Mouse (Mus musculus) forebrain, embryonic 16.5 days (tissue): ENCODE data around the gene Gmfb. TPM values are rescaled to one million over a fixed set of nuclear protein-coding genes. Genes with fewer than 3 reads are reported as not detected.
A peak's percentile ranks its signal among the peaks of the same experiment; 100 is the strongest.
"Not testable (repeated sequence)": the region's sequence is repeated elsewhere in the genome, so short reads cannot be mapped to it uniquely, and the experiment has no call there.

ENCODE experiments used
- ATAC-seq: fragments of 200-750 bp; cut with Nextera tagmentation; 2 replicates; pipeline ENCODE4 v1.8.0; 2017; ENCODE audit warnings: mild to moderate bottlenecking, moderate library complexity
- H3K27ac ChIP-seq: fragments of 300-500 bp; sonication (generic); 2 replicates; pipeline ENCODE4 v1.5.1; 2014; ENCODE audit warnings: low read length, control low read depth
- H3K27me3 ChIP-seq: fragments of 300-500 bp; sonication (generic); replicated peaks from 2 replicates; pipeline ENCODE4 v1.6.1; 2014; ENCODE audit warnings: low read length; ENCODE audit not compliant: control insufficient read depth, insufficient read depth
- H3K36me3 ChIP-seq: fragments of 300-500 bp; sonication (generic); 2 replicates; pipeline ENCODE4 v1.6.1; 2014; ENCODE audit not compliant: control insufficient read depth, insufficient read depth
- H3K4me1 ChIP-seq: fragments of 300-500 bp; sonication (generic); replicated peaks from 2 replicates; pipeline ENCODE4 v1.6.1; 2014; ENCODE audit warnings: low read length; ENCODE audit not compliant: control insufficient read depth, insufficient read depth
- H3K4me2 ChIP-seq: fragments of 300-500 bp; sonication (generic); 2 replicates; pipeline ENCODE4 v1.6.1; 2014; ENCODE audit warnings: mild to moderate bottlenecking, low read length, control low read depth
- H3K4me3 ChIP-seq: fragments of 300-500 bp; sonication (generic); replicated peaks from 2 replicates; pipeline ENCODE4 v1.5.1; 2014; ENCODE audit warnings: mild to moderate bottlenecking, low read length, control low read depth
- H3K9ac ChIP-seq: fragments of 300-500 bp; sonication (generic); replicated peaks from 2 replicates; pipeline ENCODE4 v1.6.1; 2014; ENCODE audit warnings: low read depth, low read length, control low read depth
- H3K9me3 ChIP-seq: fragments of 300-500 bp; sonication (generic); 2 replicates; pipeline ENCODE4 v1.6.1; 2016; ENCODE audit warnings: low read length; ENCODE audit not compliant: control insufficient read depth
- WGBS: fragments of 180-500 bp; shearing (Covaris S2); extraction: QIAGEN DNeasy Blood & Tissue Kit; methylation state at CpG from one replicate; pipeline ENCODE4 v1.1.7; 2014; 5-methylcytosine and 5-hydroxymethylcytosine counted together
- polyA plus RNA-seq: library from polyadenylated mRNA; unstranded; fragments of >200 nt; fragmentation: Nextera tagmentation; extraction: Ambion mirVana; gene quantifications from 2 replicates; pipeline ENCODE4 v1.2.1, GENCODE M21; 2015

Gene Gmfb
- polyA plus RNA-seq, 1 experiment from 2014 or later: 128 TPM

DNA sequence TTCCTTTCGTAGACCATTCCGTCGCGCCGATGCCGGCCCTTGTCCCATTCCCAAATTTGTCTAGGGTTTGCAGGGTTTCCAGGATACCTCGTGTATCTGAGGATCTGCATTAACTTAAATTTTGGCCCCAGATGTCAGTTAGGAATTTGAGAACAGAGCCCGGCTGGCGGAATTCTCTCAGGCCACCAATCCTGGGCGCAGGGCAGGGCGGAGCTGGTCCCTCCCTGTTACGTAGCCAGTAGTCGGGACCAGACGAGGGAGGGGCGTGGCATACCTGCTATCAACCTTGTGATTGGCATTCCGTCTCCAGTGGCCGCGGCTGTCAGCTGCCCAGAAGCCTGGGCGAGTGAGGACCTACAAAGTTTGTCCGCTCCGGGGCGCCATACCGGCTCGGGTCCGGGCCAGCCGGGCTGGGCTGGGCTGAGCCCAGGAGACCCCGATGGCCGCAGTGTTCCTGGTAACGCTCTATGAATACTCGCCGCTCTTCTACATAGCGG, 9.8 kb upstream of the Gmfb start, which contains the start of gene Cgrrf1:
Gene Cgrrf1 (plus strand): TSS at position 289 of the 497 bp plus-strand sequence.
- H3K9me3 ChIP-seq: no peaks in the 10 kb centered on the region
- no peaks in the 10 kb centered on the region for H3K27me3 ChIP-seq
- WGBS: under 1% methylated on average over 32 of the region's 32 CpGs
- peak within 1 kb of the TSS; percentile 71 for H3K9ac ChIP-seq
- H3K4me1 ChIP-seq: peaks cover 12% of the 10 kb centered on the region
- H3K36me3 ChIP-seq: no peaks in the 10 kb centered on the region
- ATAC-seq: peak; percentile 98
- peak within 1 kb of the TSS; percentile 94 for H3K4me2 ChIP-seq
- peak within 1 kb of the TSS; percentile 61 for H3K4me3 ChIP-seq
- no peak within 1 kb of the TSS for H3K27ac ChIP-seq

DNA sequence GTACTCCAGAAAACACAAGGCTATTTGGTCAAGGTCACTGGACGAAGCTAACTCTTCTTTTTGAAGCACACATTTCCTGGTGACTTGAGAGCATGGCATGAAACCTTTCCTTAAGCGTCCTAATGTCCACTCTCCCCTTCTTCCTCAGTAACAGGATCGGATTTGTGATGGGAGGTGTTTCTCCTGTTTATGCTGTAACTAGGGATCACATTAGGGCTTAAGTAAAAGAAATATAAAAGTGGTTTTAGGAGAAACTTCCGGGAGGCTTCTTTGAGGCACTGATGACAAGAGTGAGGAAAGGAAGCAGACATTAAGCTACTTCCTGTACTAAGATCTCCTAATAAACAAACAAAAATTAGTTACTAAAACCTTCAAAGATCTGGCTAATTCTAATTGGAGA, 9.3 kb upstream of the Gmfb start:
- WGBS: 6% methylated on average over 4 of the region's 4 CpGs
- H3K36me3 ChIP-seq: no peaks in the 10 kb centered on the region
- peaks cover 12% of the 10 kb centered on the region for H3K4me1 ChIP-seq
- H3K4me2 ChIP-seq: peak overlapping the region; percentile 94
- H3K9me3 ChIP-seq: no peaks in the 10 kb centered on the region
- peak overlapping the region; percentile 71 for H3K9ac ChIP-seq
- ATAC-seq: no peak
- H3K27me3 ChIP-seq: no peaks in the 10 kb centered on the region
- H3K4me3 ChIP-seq: peak overlapping the region; percentile 61
- H3K27ac ChIP-seq: no peak overlapping the region

DNA sequence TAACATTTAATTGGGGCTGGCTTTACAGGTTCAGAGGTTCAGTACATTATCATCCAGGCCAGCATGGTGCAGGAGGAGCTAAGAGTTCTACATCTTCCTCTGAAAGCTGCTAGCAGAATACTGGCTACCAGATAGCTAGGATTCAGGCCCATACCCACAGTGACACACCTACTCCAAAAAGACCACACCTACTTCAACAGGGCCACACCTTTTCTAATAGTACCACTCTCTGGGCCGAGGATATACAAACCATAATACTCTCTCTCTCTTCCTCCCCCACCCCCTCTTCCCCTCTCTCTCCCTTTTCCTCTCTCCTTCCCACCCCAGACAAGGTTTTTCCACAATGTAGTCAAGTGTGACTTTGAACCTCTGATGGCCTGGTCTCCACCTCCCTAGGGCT, 5.4 kb upstream of the Gmfb start:
- no peak overlapping the region for H3K4me3 ChIP-seq
- H3K9me3 ChIP-seq: no peaks in the 10 kb centered on the region
- no peak for ATAC-seq
- H3K9ac ChIP-seq: no peak overlapping the region
- WGBS: 81% methylated on average over 1 of the region's 1 CpGs
- no peak overlapping the region for H3K4me2 ChIP-seq
- no peaks in the 10 kb centered on the region for H3K27me3 ChIP-seq
- no peaks in the 10 kb centered on the region for H3K36me3 ChIP-seq
- peaks cover 8% of the 10 kb centered on the region for H3K4me1 ChIP-seq
- no peak overlapping the region for H3K27ac ChIP-seq

DNA sequence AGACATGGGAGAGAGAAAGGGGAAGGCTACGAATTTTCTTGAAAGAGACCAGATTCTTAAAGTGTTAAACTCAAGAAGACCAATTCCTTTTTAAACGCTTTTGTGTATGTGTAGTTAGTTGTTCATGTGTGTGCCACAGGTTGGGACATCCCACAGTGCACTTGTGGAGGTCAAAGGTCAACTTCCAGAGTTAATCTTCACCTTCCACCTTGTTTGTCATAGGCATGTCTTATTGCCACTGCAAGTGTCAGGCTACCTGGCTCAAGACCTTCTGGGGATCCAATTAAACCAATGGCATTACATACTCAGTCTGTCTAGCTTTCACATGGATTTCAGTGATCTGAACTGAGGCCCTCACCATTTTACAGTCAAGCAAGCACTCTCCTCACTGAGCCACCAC, 2.0 kb upstream of the Gmfb start:
- H3K4me1 ChIP-seq: peaks cover 18% of the 10 kb centered on the region
- no peaks in the 10 kb centered on the region for H3K9me3 ChIP-seq
- no peak overlapping the region for H3K4me3 ChIP-seq
- no peak overlapping the region for H3K9ac ChIP-seq
- H3K4me2 ChIP-seq: no peak overlapping the region
- no peaks in the 10 kb centered on the region for H3K36me3 ChIP-seq
- 85% methylated on average over 2 of the region's 2 CpGs for WGBS
- ATAC-seq: no peak
- H3K27me3 ChIP-seq: no peaks in the 10 kb centered on the region
- H3K27ac ChIP-seq: no peak overlapping the region

DNA sequence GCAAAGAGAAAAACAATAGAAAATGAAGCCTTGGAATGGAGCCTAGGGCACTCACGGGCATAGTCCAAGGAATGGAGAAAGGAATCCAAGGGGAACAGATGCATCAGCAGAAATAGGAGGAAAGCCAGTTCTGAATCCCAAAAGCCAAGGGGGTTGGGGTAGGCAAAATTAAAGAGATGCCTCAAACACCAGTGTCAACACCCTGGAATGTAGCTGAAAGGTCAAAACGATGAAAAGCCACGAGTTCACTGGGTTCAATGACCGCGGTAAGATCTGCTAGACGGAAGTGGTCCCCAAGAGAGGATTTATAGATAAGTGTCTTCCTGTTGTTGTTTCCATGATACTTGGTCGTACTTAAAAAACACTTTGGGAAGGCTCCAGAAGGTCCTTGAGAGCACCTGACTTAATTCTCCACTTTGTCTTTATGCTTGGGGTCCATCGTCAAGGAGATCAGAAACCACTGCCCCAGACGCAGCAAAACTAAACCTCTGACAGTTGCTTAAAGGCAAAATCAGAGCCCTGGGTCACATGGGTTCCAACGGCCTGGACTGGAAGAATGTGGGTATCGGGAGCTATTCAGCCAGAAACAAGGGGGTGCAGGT, 670 bp downstream of the Gmfb start:
- peak overlapping the region; percentile 96 for H3K9ac ChIP-seq
- H3K36me3 ChIP-seq: no peaks in the 10 kb centered on the region
- peak overlapping the region; percentile 79 for H3K27ac ChIP-seq
- peak; percentile 0; the same call in 1 of the 2 replicates for ATAC-seq
- H3K4me2 ChIP-seq: peak overlapping the region; percentile 89
- no peaks in the 10 kb centered on the region for H3K27me3 ChIP-seq
- H3K4me3 ChIP-seq: peak overlapping the region; percentile 98
- no peaks in the 10 kb centered on the region for H3K9me3 ChIP-seq
- WGBS: 1% methylated on average over 11 of the region's 11 CpGs
- H3K4me1 ChIP-seq: peaks cover 18% of the 10 kb centered on the region

DNA sequence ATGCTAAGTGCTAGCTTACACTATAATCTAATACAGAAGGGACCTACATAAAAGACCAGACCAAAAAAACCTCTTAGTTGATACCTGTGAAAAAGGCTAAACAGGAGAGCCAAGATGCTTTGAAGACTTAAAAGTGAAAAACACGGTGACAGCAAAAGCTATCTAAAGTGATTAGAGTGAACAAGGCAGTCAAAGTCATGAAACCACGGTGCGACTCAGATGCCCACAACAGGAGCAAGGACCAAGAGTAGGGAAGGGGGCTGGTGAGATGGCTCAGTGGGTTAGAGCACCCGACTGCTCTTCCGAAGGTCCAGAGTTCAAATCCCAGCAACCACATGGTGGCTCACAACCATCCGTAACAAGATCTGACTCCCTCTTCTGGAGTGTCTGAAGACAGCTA, 2.1 kb downstream of the Gmfb start:
- H3K4me1 ChIP-seq: peaks cover 18% of the 10 kb centered on the region
- H3K9ac ChIP-seq, H3K4me2 ChIP-seq, H3K9me3 ChIP-seq, H3K27ac ChIP-seq, H3K4me3 ChIP-seq, H3K36me3 ChIP-seq, ATAC-seq, H3K27me3 ChIP-seq: not testable (repeated sequence)
- WGBS: 94% methylated on average over 5 of the region's 6 CpGs

DNA sequence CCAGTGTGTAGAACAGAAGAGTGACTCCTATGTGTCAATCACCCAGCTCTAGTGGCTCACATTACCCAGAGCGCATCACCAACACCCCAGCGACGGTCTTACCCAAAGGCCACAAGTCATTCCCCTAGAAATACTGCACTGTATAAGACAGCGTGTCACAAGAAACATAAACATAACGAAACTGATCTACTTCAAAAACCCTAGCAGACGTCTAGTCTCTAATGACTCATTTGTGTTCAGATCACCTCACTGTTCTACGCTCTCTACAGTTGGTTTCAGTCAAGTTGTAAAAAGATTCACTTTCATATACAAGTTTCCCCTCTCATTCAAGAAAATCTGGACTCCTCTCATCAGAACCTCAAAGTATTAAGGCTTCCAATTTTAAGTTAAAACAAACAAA, 3.3 kb downstream of the Gmfb start:
- H3K4me1 ChIP-seq: peaks cover 18% of the 10 kb centered on the region
- H3K27me3 ChIP-seq: no peaks in the 10 kb centered on the region
- 93% methylated on average over 7 of the region's 7 CpGs for WGBS
- no peak overlapping the region for H3K4me2 ChIP-seq
- no peak overlapping the region for H3K9ac ChIP-seq
- H3K36me3 ChIP-seq: no peaks in the 10 kb centered on the region
- no peaks in the 10 kb centered on the region for H3K9me3 ChIP-seq
- no peak overlapping the region for H3K4me3 ChIP-seq
- no peak for ATAC-seq
- no peak overlapping the region for H3K27ac ChIP-seq

DNA sequence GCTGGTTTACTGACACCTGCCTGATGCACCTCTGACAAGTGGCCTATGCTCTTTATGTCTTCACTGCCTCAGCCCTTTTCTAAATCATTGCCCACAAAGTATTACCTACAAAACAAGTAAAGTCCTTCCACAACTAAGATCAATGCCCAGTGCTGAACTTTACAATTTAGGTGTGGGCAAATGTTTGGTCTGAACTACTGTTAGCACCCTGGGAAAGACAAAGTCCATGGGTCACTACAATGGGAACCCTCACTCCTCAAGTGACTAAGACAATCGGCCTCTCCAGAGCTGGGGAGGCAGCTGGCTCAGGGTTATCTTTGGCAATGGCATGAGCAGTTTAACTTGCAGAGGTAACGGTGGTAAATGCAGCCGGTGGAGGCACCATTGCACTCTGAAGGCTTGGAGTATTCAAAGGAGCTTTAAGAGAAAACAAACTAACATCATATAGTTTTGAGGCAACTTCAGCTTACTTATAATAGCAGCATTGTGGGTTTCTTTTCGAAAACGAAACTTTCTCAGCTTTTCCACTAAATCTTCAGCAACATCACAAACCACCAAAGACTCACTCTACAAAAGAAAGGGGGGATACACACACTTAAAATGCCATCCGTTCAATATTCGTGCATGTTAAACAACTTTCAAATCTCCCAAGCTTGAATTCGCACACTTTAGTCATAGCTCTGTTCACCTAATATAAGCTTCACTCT, 5.0 kb downstream of the Gmfb start:
- ATAC-seq: no peak
- WGBS: 95% methylated on average over 8 of the region's 8 CpGs
- Histone ChIP-seq H3K9ac (no peak overlapping the region), H3K27ac (no peak overlapping the region), H3K9me3 (no peaks in the 10 kb centered on the region), H3K36me3 (peaks cover 3% of the 10 kb centered on the region; the same call in 1 of the 2 replicates), H3K27me3 (no peaks in the 10 kb centered on the region), H3K4me3 (no peak overlapping the region), H3K4me1 (peaks cover 15% of the 10 kb centered on the region), H3K4me2 (no peak overlapping the region)

DNA sequence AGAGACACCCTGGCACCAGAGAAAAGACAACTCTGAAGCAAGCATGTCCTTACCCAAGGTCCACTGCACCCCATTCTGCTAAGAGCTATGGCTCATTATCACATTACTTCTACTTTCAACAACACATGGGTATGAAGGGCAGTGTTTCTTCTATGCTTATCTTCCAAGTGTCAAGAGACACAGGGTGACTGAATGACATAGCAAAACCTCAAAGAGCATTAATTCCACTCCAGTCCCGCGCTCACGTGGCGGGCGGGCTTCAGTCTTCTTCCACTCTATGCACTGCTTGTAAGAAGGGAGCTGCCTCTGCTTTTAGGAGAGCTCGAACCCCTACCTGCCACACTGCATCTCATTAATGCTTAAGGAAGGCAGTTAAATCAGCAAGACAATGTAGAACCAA, 6.4 kb downstream of the Gmfb start:
- Histone ChIP-seq H3K9me3 (no peaks in the 10 kb centered on the region), H3K27me3 (no peaks in the 10 kb centered on the region), H3K27ac (no peak overlapping the region), H3K36me3 (peaks cover 3% of the 10 kb centered on the region; the same call in 1 of the 2 replicates), H3K4me2 (no peak overlapping the region), H3K4me1 (peaks cover 7% of the 10 kb centered on the region), H3K4me3 (no peak overlapping the region), H3K9ac (no peak overlapping the region)
- no peak for ATAC-seq
- WGBS: 45% methylated on average over 6 of the region's 6 CpGs
